Mouse (Mus musculus) CD4-positive, CD25-positive, alpha-beta regulatory T cell, adult 4 months (primary cell): ENCODE data around the gene Olfr1411. TPM values are rescaled to one million over a fixed set of nuclear protein-coding genes. Genes with fewer than 3 reads are reported as not detected.
A peak's percentile ranks its signal among the peaks of the same experiment; 100 is the strongest.

Source experiments
- ATAC-seq: one replicate; pipeline ENCODE4 v1.8.0; 2017
- polyA plus RNA-seq, 2 experiments: library from polyadenylated mRNA; unstranded; fragments of 100-300 nt; shearing (Covaris generic); gene quantifications; one replicate each; pipeline ENCODE4 v1.2.1; 2017

The Olfr1411 gene
- polyA plus RNA-seq, 2 experiments from 2014 or later: not detected

DNA sequence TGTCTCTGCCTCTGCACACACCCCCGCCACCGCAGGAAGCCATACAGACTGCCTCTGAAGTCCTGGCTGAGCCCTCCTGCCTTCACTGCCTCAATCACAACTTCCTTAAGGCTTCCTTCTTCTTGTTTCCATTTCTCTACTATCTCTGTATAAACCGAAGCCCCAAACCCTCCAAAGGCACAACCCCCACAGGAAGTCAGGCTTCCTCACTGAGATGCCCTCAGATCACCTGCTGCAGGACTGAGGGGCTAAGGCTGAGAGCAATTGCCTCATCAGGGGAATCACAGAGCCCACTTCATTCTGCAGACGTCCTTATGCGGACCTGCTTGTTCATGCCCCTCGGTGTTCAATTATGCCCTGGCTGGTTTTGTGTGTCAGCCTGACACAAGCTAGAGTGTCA is 46.2 kb downstream of the Olfr1411 start:
- ATAC-seq: peak; percentile 25

GRCm38 (mm10) chr1:92641514-92642272 is 47.5 kb downstream of the Olfr1411 start, which contains the start of gene Cops9:
Gene Cops9 (minus strand): TSS chr1:92641985.
- peak; percentile 95 for ATAC-seq

GRCm38 (mm10) chr1:92643691-92644090 is 49.5 kb downstream of the Olfr1411 start:
- no peak for ATAC-seq

GRCm38 (mm10) chr1:92644916-92645315 is 50.7 kb downstream of the Olfr1411 start:
- ATAC-seq: no peak

- no peak for ATAC-seq
These were observed 51.9 kb downstream of the Olfr1411 start for GRCm38 (mm10) chr1:92646111-92646510.

DNA sequence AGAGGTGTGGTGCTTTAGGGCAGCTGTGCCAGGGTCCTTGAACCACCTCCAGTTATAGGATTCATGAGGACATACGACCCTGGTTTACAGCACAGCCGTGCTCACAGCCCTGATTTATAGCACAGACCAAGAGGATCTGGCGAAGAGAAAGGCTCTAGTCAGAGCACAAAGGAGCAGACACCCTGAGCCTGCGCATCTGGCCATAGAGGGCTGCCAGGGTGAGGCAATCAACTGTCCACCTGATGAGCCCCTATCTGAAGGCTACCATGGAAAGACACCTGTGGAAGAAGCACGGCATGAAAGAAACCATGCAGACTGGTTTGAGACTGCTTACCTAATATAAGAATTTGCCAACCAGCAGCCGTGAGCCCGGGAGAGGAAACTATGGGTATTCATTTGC is 52.4 kb downstream of the Olfr1411 start:
- no peak for ATAC-seq

DNA sequence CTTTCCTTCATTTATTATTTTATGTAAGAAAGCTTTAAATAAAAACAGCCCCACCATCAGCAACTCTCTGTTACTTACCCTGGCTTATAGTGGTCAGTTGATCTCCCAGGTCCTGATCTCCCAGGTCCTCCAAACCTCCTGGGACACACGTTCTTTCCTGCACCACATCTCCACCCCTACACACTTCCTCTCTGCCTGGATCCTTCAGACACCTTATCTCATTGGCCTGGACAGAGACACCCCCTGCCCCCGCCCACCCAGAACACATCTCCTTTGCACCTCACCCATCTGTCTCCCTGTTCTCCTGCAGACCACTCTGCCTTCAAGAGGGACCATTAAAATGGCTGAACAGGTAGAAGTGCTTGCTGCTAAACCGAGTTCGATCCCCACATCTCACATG is 52.8 kb downstream of the Olfr1411 start:
- ATAC-seq: no peak

Other genes with a start within 250 kb of the Olfr1411 start
- gene Ndufa10, start 120.6 kb upstream of the Olfr1411 start, polyA plus RNA-seq: 100 to 1,000 TPM; 174 to 195 TPM
- not detected for gene Olfr1416, start 109.3 kb upstream of the Olfr1411 start, polyA plus RNA-seq
- not detected for gene Olfr1415, start 98.3 kb upstream of the Olfr1411 start, polyA plus RNA-seq
- gene Olfr1414, start 75.8 kb upstream of the Olfr1411 start, polyA plus RNA-seq: not detected
- gene Olfr1413, start 23.1 kb upstream of the Olfr1411 start, polyA plus RNA-seq: not detected
- gene Olfr1412, start 8.6 kb upstream of the Olfr1411 start, polyA plus RNA-seq: not detected
- not detected for gene Olfr1410, start 11.4 kb downstream of the Olfr1411 start, polyA plus RNA-seq
- not detected for gene Olfr12, start 23.4 kb downstream of the Olfr1411 start, polyA plus RNA-seq
- 100 to 1,000 TPM; 161 to 251 TPM for gene Cops9, start 47.6 kb downstream of the Olfr1411 start, polyA plus RNA-seq
- 1 to 10 TPM in 1 of 2 experiments, under 1 TPM in 1; 0.94 to 1.8 TPM for gene Otos, start 54.4 kb downstream of the Olfr1411 start, polyA plus RNA-seq
- 1 to 10 TPM; 2.0 to 3.0 TPM for gene Gpc1, start 237.2 kb downstream of the Olfr1411 start, polyA plus RNA-seq